Mouse (Mus musculus) thymus, adult 2 months (tissue): Measurements from ENCODE around the gene Pak3.

Source experiments
- CTCF ChIP-seq: fragments of 200-500 bp; IDR thresholded peaks from 2 replicates; pipeline ENCODE4 v1.5.1; 2012; ENCODE audit warnings: mild to moderate bottlenecking, control low read depth, low read length, moderate library complexity, borderline replicate concordance; ENCODE audit not compliant: control insufficient read depth, poor library complexity, insufficient read depth; ENCODE audit errors: extremely low read depth
- POLR2A ChIP-seq: fragments of 200-500 bp; IDR thresholded peaks from 2 replicates; pipeline ENCODE4 v1.6.1; 2012; ENCODE audit warnings: mild to moderate bottlenecking, low read length, control low read depth, moderate library complexity; ENCODE audit not compliant: control insufficient read depth, poor library complexity, insufficient read depth; ENCODE audit errors: extremely low read depth

- TF ChIP-seq CTCF: no peak
- no peak for TF ChIP-seq POLR2A
Observed at GRCm38 (mm10) chrX:143666991-143667390, 148.6 kb downstream of the Pak3 start.
